Mouse (Mus musculus) midbrain, embryonic 14.5 days (tissue): ENCODE measurements around the gene Hrnr. TPM values are rescaled to one million over a fixed set of nuclear protein-coding genes. Genes with fewer than 3 reads are reported as not detected.
A peak's percentile ranks its signal among the peaks of the same experiment; 100 is the strongest.

Experiments used
- ATAC-seq: fragments of 200-750 bp; cut with Nextera tagmentation; 2 replicates; pipeline ENCODE4 v1.8.0; 2017; ENCODE audit warnings: moderate number of reproducible peaks, moderate library complexity; ENCODE audit not compliant: low FRiP score, low TSS enrichment
- DNase-seq: peaks from one replicate; pipeline ENCODE4 v3.0.0-alpha.2; 2015
- H3K27ac ChIP-seq: fragments of 300-500 bp; sonication (generic); replicated peaks from 2 replicates; pipeline ENCODE4 v1.5.1; 2014; ENCODE audit warnings: mild to moderate bottlenecking, low read depth, low read length, moderate library complexity
- H3K27me3 ChIP-seq: fragments of 300-500 bp; sonication (generic); 2 replicates; pipeline ENCODE4 v1.6.1; 2014; ENCODE audit warnings: low read length, control low read depth, mixed read lengths; ENCODE audit not compliant: control insufficient read depth, insufficient read depth
- H3K36me3 ChIP-seq: fragments of 300-500 bp; sonication (generic); 2 replicates; pipeline ENCODE4 v1.6.1; 2014; ENCODE audit warnings: low read length, control low read depth; ENCODE audit not compliant: control insufficient read depth, insufficient read depth
- H3K4me1 ChIP-seq: fragments of 300-500 bp; sonication (generic); 2 replicates; pipeline ENCODE4 v1.6.1; 2014; ENCODE audit warnings: mild to moderate bottlenecking, antibody characterized with exemption, low read length, control low read depth; ENCODE audit not compliant: control insufficient read depth, insufficient read depth
- H3K4me2 ChIP-seq: fragments of 300-500 bp; sonication (generic); 2 replicates; pipeline ENCODE4 v1.6.1; 2014; ENCODE audit warnings: mild to moderate bottlenecking, low read length, moderate library complexity
- H3K4me3 ChIP-seq: fragments of 300-500 bp; sonication (generic); replicated peaks from 2 replicates; pipeline ENCODE4 v1.5.1; 2014; ENCODE audit warnings: low read depth, low read length
- H3K9ac ChIP-seq: fragments of 300-500 bp; sonication (generic); replicated peaks from 2 replicates; pipeline ENCODE4 v1.6.1; 2014; ENCODE audit warnings: mild to moderate bottlenecking, low read length, moderate library complexity
- H3K9me3 ChIP-seq: fragments of 300-500 bp; sonication (generic); 2 replicates; pipeline ENCODE4 v1.6.1; 2016; ENCODE audit warnings: low read length, control low read depth, mixed read lengths; ENCODE audit not compliant: control insufficient read depth
- WGBS: fragments of 180-500 bp; shearing (Covaris S2); extraction: QIAGEN DNeasy Blood & Tissue Kit; methylation state at CpG from one replicate; pipeline ENCODE4 v1.1.7; 2014; 5-methylcytosine and 5-hydroxymethylcytosine counted together
- polyA plus RNA-seq: library from polyadenylated mRNA; unstranded; fragments of >200 nt; fragmentation: Nextera tagmentation; extraction: Ambion mirVana; gene quantifications from 2 replicates; pipeline ENCODE4 v1.2.1, GENCODE M21; 2014

Hrnr gene
- not detected in 2 replicates for polyA plus RNA-seq

GRCm38 (mm10) chr3:93319449-93319848, at the start of gene Hrnr:
TSS of gene Hrnr (plus strand) at chr3:93319749.
- ATAC-seq (no peak), DNase-seq (no peak)
- no peak within 1 kb of the TSS for H3K27ac ChIP-seq
- no peak within 1 kb of the TSS for H3K4me2 ChIP-seq
- H3K27me3 ChIP-seq = no peaks in the 10 kb centered on the region
- WGBS = 88% methylated on average over 2 of the region's 2 CpGs
- no peak within 1 kb of the TSS for H3K4me3 ChIP-seq
- H3K4me1 ChIP-seq = no peaks in the 10 kb centered on the region
- no peak within 1 kb of the TSS for H3K9ac ChIP-seq
- H3K36me3 ChIP-seq = no peaks in the 10 kb centered on the region
- H3K9me3 ChIP-seq = no peaks in the 10 kb centered on the region

GRCm38 (mm10) chr3:93273223-93273622, 46.3 kb upstream of the Hrnr start, which contains the start of gene Flg:
TSS of gene Flg (plus strand) at chr3:93273523.
- Histone ChIP-seq H3K27me3 (no peaks in the 10 kb centered on the region), H3K4me3 (no peak within 1 kb of the TSS), H3K36me3 (no peaks in the 10 kb centered on the region), H3K9me3 (no peaks in the 10 kb centered on the region), H3K27ac (no peak within 1 kb of the TSS), H3K4me1 (no peaks in the 10 kb centered on the region), H3K9ac (no peak within 1 kb of the TSS), H3K4me2 (no peak within 1 kb of the TSS)
- ATAC-seq (no peak), DNase-seq (no peak)
- whole genome bisulfite sequencing = 95% methylated on average over 2 of the region's 2 CpGs

- no peak for ATAC-seq
- no peak overlapping the region for H3K4me3 ChIP-seq
- H3K9ac ChIP-seq = no peak overlapping the region
- WGBS = 89% methylated on average over 2 of the region's 2 CpGs
- H3K27me3 ChIP-seq = no peaks in the 10 kb centered on the region
- no peaks in the 10 kb centered on the region for H3K9me3 ChIP-seq
- H3K4me1 ChIP-seq = no peaks in the 10 kb centered on the region
- H3K27ac ChIP-seq = no peak overlapping the region
- no peak for DNase-seq
- H3K36me3 ChIP-seq = no peaks in the 10 kb centered on the region
- H3K4me2 ChIP-seq = no peak overlapping the region
Measured at GRCm38 (mm10) chr3:93297542-93297941, 22.0 kb upstream of the Hrnr start.

GRCm38 (mm10) chr3:93299832-93300231, 19.7 kb upstream of the Hrnr start:
- no peaks in the 10 kb centered on the region for H3K4me1 ChIP-seq
- no peak for DNase-seq
- no peaks in the 10 kb centered on the region for H3K27me3 ChIP-seq
- H3K9ac ChIP-seq = no peak overlapping the region
- no peaks in the 10 kb centered on the region for H3K36me3 ChIP-seq
- H3K9me3 ChIP-seq = no peaks in the 10 kb centered on the region
- H3K4me2 ChIP-seq = no peak overlapping the region
- no peak for ATAC-seq
- 90% methylated on average over 6 of the region's 6 CpGs for WGBS
- no peak overlapping the region for H3K4me3 ChIP-seq
- no peak overlapping the region for H3K27ac ChIP-seq

- no peaks in the 10 kb centered on the region for H3K9me3 ChIP-seq
- no peak overlapping the region for H3K4me3 ChIP-seq
- no peak for DNase-seq
- ATAC-seq = no peak
- WGBS = 77% methylated on average over 3 of the region's 3 CpGs
- no peak overlapping the region for H3K4me2 ChIP-seq
- no peaks in the 10 kb centered on the region for H3K36me3 ChIP-seq
- no peaks in the 10 kb centered on the region for H3K4me1 ChIP-seq
- H3K27ac ChIP-seq = no peak overlapping the region
- no peaks in the 10 kb centered on the region for H3K27me3 ChIP-seq
- H3K9ac ChIP-seq = no peak overlapping the region
Measured at GRCm38 (mm10) chr3:93301896-93302295, 17.7 kb upstream of the Hrnr start.

- DNase-seq = no peak
- no peak for ATAC-seq
- 81% methylated on average over 2 of the region's 2 CpGs for WGBS
Measured at GRCm38 (mm10) chr3:93306142-93306541, 13.4 kb upstream of the Hrnr start.

GRCm38 (mm10) chr3:93311371-93311770, 8.2 kb upstream of the Hrnr start:
- no peak overlapping the region for H3K27ac ChIP-seq
- no peak overlapping the region for H3K4me2 ChIP-seq
- H3K4me3 ChIP-seq = no peak overlapping the region
- ATAC-seq = no peak
- H3K9ac ChIP-seq = no peak overlapping the region
- H3K9me3 ChIP-seq = no peaks in the 10 kb centered on the region
- H3K4me1 ChIP-seq = no peaks in the 10 kb centered on the region
- no peaks in the 10 kb centered on the region for H3K27me3 ChIP-seq
- WGBS = 75% methylated on average over 3 of the region's 3 CpGs
- no peaks in the 10 kb centered on the region for H3K36me3 ChIP-seq
- DNase-seq = no peak

More at GRCm38 (mm10) chr3:93306142-93306541, 13.4 kb upstream of the Hrnr start:
- no peak overlapping the region for H3K4me2 ChIP-seq
- H3K4me3 ChIP-seq = no peak overlapping the region
- no peak overlapping the region for H3K9ac ChIP-seq
- no peaks in the 10 kb centered on the region for H3K27me3 ChIP-seq
- H3K27ac ChIP-seq = no peak overlapping the region
- no peaks in the 10 kb centered on the region for H3K36me3 ChIP-seq
- H3K9me3 ChIP-seq = no peaks in the 10 kb centered on the region
- H3K4me1 ChIP-seq = no peaks in the 10 kb centered on the region

- no peaks in the 10 kb centered on the region for H3K4me1 ChIP-seq
- WGBS = 93% methylated on average over 1 of the region's 1 CpGs
Measured at GRCm38 (mm10) chr3:93314388-93314787, 5.2 kb upstream of the Hrnr start.

GRCm38 (mm10) chr3:93337749-93338148, 18.2 kb downstream of the Hrnr start:
- Histone ChIP-seq H3K4me3 (no peak overlapping the region), H3K36me3 (no peaks in the 10 kb centered on the region), H3K9me3 (no peaks in the 10 kb centered on the region), H3K27ac (no peak overlapping the region), H3K9ac (no peak overlapping the region), H3K27me3 (no peaks in the 10 kb centered on the region), H3K4me2 (no peak overlapping the region), H3K4me1 (no peaks in the 10 kb centered on the region)
- ATAC-seq (no peak), DNase-seq (peak; percentile 3)

More at GRCm38 (mm10) chr3:93314388-93314787, 5.2 kb upstream of the Hrnr start:
- Histone ChIP-seq H3K4me2 (no peak overlapping the region), H3K4me3 (no peak overlapping the region), H3K27ac (no peak overlapping the region), H3K9me3 (no peaks in the 10 kb centered on the region), H3K27me3 (no peaks in the 10 kb centered on the region), H3K9ac (no peak overlapping the region), H3K36me3 (no peaks in the 10 kb centered on the region)
- DNase-seq (no peak), ATAC-seq (no peak)
